Mouse (Mus musculus): ENCODE data around the gene Tmco4. TPM values are rescaled to one million over a fixed set of nuclear protein-coding genes. Genes with fewer than 3 reads are reported as not detected.

Gene Tmco4
- polyA plus RNA-seq, 2 experiments: 1.2 to 2.1 TPM

- Histone ChIP-seq H3K4me3 (ENCODE audit: insufficient read depth in 1 of 2, low read depth in 2 of 2, low read length in 2 of 2) (no peak overlapping the region), H3K36me3 (replicated peaks; ENCODE audit: control insufficient read depth, insufficient read depth, low read depth) (no peaks in the 10 kb centered on the region), H3K9me3 (ENCODE audit: control insufficient read depth, low read length) (no peaks in the 10 kb centered on the region), H3K27me3 (ENCODE audit: control insufficient read depth, insufficient read depth, low read length) (no peaks in the 10 kb centered on the region), H3K9ac (replicated peaks) (no peak overlapping the region), H3K27ac (no peak overlapping the region), H3K4me1 (replicated peaks; ENCODE audit: control insufficient read depth in 2 of 2, insufficient read depth in 2 of 2, low read length in 1 of 2) (no peaks in the 10 kb centered on the region), H3K4me2 (ENCODE audit: low read depth) (no peak overlapping the region)
- DNase-seq (ENCODE audit: low read depth in 3 of 3, low spot score in 3 of 3) (no peak), ATAC-seq (ENCODE audit: insufficient read depth) (no peak)
- TF ChIP-seq EP300 (IDR thresholded peaks at IDR 0.05; ENCODE audit: low read depth): no peak
- no peak for TF ChIP-seq CTCF (IDR thresholded peaks at IDR 0.05; ENCODE audit: low read depth)
- 60% methylated on average over 5 of the region's 5 CpGs for WGBS (ENCODE audit: insufficient replicate concordance)
These were observed 13.6 kb downstream of the Tmco4 start for GRCm38 (mm10) chr4:138986280-138986679.

GRCm38 (mm10) chr4:138994389-138994788 is 21.7 kb downstream of the Tmco4 start:
- no peaks in the 10 kb centered on the region for H3K27me3 ChIP-seq (ENCODE audit: control insufficient read depth, insufficient read depth, low read length)
- H3K9ac ChIP-seq (replicated peaks): no peak overlapping the region
- no peak for DNase-seq (ENCODE audit: low read depth in 3 of 3, low spot score in 3 of 3)
- H3K4me1 ChIP-seq (replicated peaks; ENCODE audit: control insufficient read depth in 2 of 2, insufficient read depth in 2 of 2, low read length in 1 of 2): no peaks in the 10 kb centered on the region
- no peaks in the 10 kb centered on the region for H3K36me3 ChIP-seq (replicated peaks; ENCODE audit: control insufficient read depth, insufficient read depth, low read depth)
- H3K27ac ChIP-seq: no peak overlapping the region
- TF ChIP-seq CTCF (IDR thresholded peaks at IDR 0.05; ENCODE audit: low read depth): no peak
- TF ChIP-seq EP300 (IDR thresholded peaks at IDR 0.05; ENCODE audit: low read depth): no peak
- no peak overlapping the region for H3K4me3 ChIP-seq (ENCODE audit: insufficient read depth in 1 of 2, low read depth in 2 of 2, low read length in 2 of 2)
- 57% methylated on average over 3 of the region's 3 CpGs for WGBS (ENCODE audit: insufficient replicate concordance)
- no peaks in the 10 kb centered on the region for H3K9me3 ChIP-seq (ENCODE audit: control insufficient read depth, low read length)
- no peak overlapping the region for H3K4me2 ChIP-seq (ENCODE audit: low read depth)
- no peak for ATAC-seq (ENCODE audit: insufficient read depth)

- Histone ChIP-seq H3K9me3 (ENCODE audit: control insufficient read depth, low read length) (no peaks in the 10 kb centered on the region), H3K36me3 (replicated peaks; ENCODE audit: control insufficient read depth, insufficient read depth, low read depth) (no peaks in the 10 kb centered on the region), H3K4me2 (ENCODE audit: low read depth) (no peak overlapping the region), H3K9ac (replicated peaks) (no peak overlapping the region), H3K27ac (no peak overlapping the region), H3K4me3 (ENCODE audit: insufficient read depth in 1 of 2, low read depth in 2 of 2, low read length in 2 of 2) (no peak overlapping the region), H3K4me1 (replicated peaks; ENCODE audit: control insufficient read depth in 2 of 2, insufficient read depth in 2 of 2, low read length in 1 of 2) (no peaks in the 10 kb centered on the region), H3K27me3 (ENCODE audit: control insufficient read depth, insufficient read depth, low read length) (no peaks in the 10 kb centered on the region)
- TF ChIP-seq EP300 (IDR thresholded peaks at IDR 0.05; ENCODE audit: low read depth): no peak
- peak; percentile 71 for TF ChIP-seq CTCF (IDR thresholded peaks at IDR 0.05; ENCODE audit: low read depth)
- DNase-seq (ENCODE audit: low read depth in 3 of 3, low spot score in 3 of 3) (no peak), ATAC-seq (ENCODE audit: insufficient read depth) (no peak)
- 61% methylated on average over 5 of the region's 5 CpGs for WGBS (ENCODE audit: insufficient replicate concordance)
These were observed 23.7 kb downstream of the Tmco4 start for GRCm38 (mm10) chr4:138996410-138996809.

- DNase-seq (ENCODE audit: low read depth in 3 of 3, low spot score in 3 of 3): no peak
- H3K27ac ChIP-seq: no peak overlapping the region
- no peak for ATAC-seq (ENCODE audit: insufficient read depth)
- H3K4me3 ChIP-seq (ENCODE audit: insufficient read depth in 1 of 2, low read depth in 2 of 2, low read length in 2 of 2): no peak overlapping the region
- WGBS (ENCODE audit: insufficient replicate concordance): 66% methylated on average over 4 of the region's 4 CpGs
- H3K9ac ChIP-seq (replicated peaks): no peak overlapping the region
- TF ChIP-seq EP300 (IDR thresholded peaks at IDR 0.05; ENCODE audit: low read depth) (no peak), CTCF (IDR thresholded peaks at IDR 0.05; ENCODE audit: low read depth) (peak; percentile 48)
- no peaks in the 10 kb centered on the region for H3K4me1 ChIP-seq (replicated peaks; ENCODE audit: control insufficient read depth in 2 of 2, insufficient read depth in 2 of 2, low read length in 1 of 2)
- no peaks in the 10 kb centered on the region for H3K9me3 ChIP-seq (ENCODE audit: control insufficient read depth, low read length)
- no peaks in the 10 kb centered on the region for H3K27me3 ChIP-seq (ENCODE audit: control insufficient read depth, insufficient read depth, low read length)
- H3K36me3 ChIP-seq (replicated peaks; ENCODE audit: control insufficient read depth, insufficient read depth, low read depth): no peaks in the 10 kb centered on the region
- no peak overlapping the region for H3K4me2 ChIP-seq (ENCODE audit: low read depth)
These were observed 24.4 kb downstream of the Tmco4 start for GRCm38 (mm10) chr4:138997121-138997520.

- Histone ChIP-seq H3K36me3 (replicated peaks; ENCODE audit: control insufficient read depth, insufficient read depth, low read depth) (no peaks in the 10 kb centered on the region), H3K4me3 (ENCODE audit: insufficient read depth in 1 of 2, low read depth in 2 of 2, low read length in 2 of 2) (no peak overlapping the region), H3K4me2 (ENCODE audit: low read depth) (no peak overlapping the region), H3K4me1 (replicated peaks; ENCODE audit: control insufficient read depth in 2 of 2, insufficient read depth in 2 of 2, low read length in 1 of 2) (no peaks in the 10 kb centered on the region), H3K27me3 (ENCODE audit: control insufficient read depth, insufficient read depth, low read length) (no peaks in the 10 kb centered on the region), H3K9ac (replicated peaks) (no peak overlapping the region), H3K9me3 (ENCODE audit: control insufficient read depth, low read length) (no peaks in the 10 kb centered on the region), H3K27ac (no peak overlapping the region)
- DNase-seq (ENCODE audit: low read depth in 3 of 3, low spot score in 3 of 3): no peak
- WGBS (ENCODE audit: insufficient replicate concordance): 69% methylated on average over 11 of the region's 11 CpGs
- TF ChIP-seq CTCF (IDR thresholded peaks at IDR 0.05; ENCODE audit: low read depth): no peak
- TF ChIP-seq EP300 (IDR thresholded peaks at IDR 0.05; ENCODE audit: low read depth): no peak
- no peak for ATAC-seq (ENCODE audit: insufficient read depth)
These were observed 25.9 kb downstream of the Tmco4 start for GRCm38 (mm10) chr4:138998611-138999010.
